In genomic region chr9:54950575-54951321, GRCm38 (mm10) we compare ENCODE assay signal across 8 mouse cellular contexts. TPM values are rescaled to one million over a fixed set of nuclear protein-coding genes. Genes with fewer than 3 reads are reported as not detected.
A peak's percentile ranks its signal among the peaks of the same experiment; 100 is the strongest.
DNase-seq lines count a peak whose midpoint lies in the region; ATAC-seq and TF ChIP-seq lines count a peak whose summit lies in the region.

TSS of gene Psma4 (plus strand) at chr9:54950790.
TSS of gene AY074887 (minus strand) at chr9:54950998.

- H3K27me3 ChIP-seq in hindbrain, postnatal 0 days (ENCODE audit: insufficient read depth, low read length), result no peaks in the 10 kb centered on the region

- peaks cover 12% of the 10 kb centered on the region for H3K36me3 ChIP-seq in hindbrain, postnatal 0 days (ENCODE audit: insufficient read depth, low read length)

- peak within 1 kb of the TSS; percentile 93 for H3K27ac ChIP-seq in gastrocnemius, adult 2 months
- H3K27ac ChIP-seq in hindbrain, postnatal 0 days, result peak within 1 kb of the TSS; percentile 97
- H3K27ac ChIP-seq in left cerebral cortex, adult 2 months, result peak within 1 kb of the TSS; percentile 94

- peaks cover 8% of the 10 kb centered on the region; the same call in 1 of the 2 replicates for H3K4me1 ChIP-seq in hindbrain, postnatal 0 days (ENCODE audit: insufficient read depth, low read length)

- H3K4me3 ChIP-seq in gastrocnemius, adult 2 months, result peak within 1 kb of the TSS; percentile 98
- peak within 1 kb of the TSS; percentile 89 for H3K4me3 ChIP-seq in hindbrain, postnatal 0 days (ENCODE audit: low read length)
- peak within 1 kb of the TSS; percentile 69 for H3K4me3 ChIP-seq in left cerebral cortex, adult 2 months

- intact Hi-C loops in gastrocnemius, adult 2 months (cut with DNase I), result loop anchor here (2.0 to 5.0 kb wide), 3 partner anchors 34 to 218 kb away; partner anchors contain the start of genes Hykk, Ireb2 and Wdr61
- intact Hi-C loops in left cerebral cortex, adult 2 months (cut with DNase I), result loop anchor here (2.0 to 5.0 kb wide), 2 partner anchors 33 to 88 kb away; partner anchors contain the start of genes Hykk and Ireb2

- no peak for TF ChIP-seq CTCF in gastrocnemius, adult 2 months (IDR thresholded peaks at IDR 0.05)
- 0 out of 2 replicates have a peak, but pooled peaks have one; percentile 5 for TF ChIP-seq CTCF in hindbrain, postnatal 0 days (IDR thresholded peaks at IDR 0.05; ENCODE audit: low read depth)
- TF ChIP-seq CTCF in left cerebral cortex, adult 2 months (IDR thresholded peaks at IDR 0.05), result no peak

- under 1% methylated on average over 62 of the region's 65 CpGs for WGBS in hindbrain, postnatal 0 days

- peak; percentile 99 for ATAC-seq in common myeloid progenitor, adult 5-6 weeks (replicated peaks; ENCODE audit: low read depth, poor library complexity, severe bottlenecking)
- ATAC-seq in hindbrain, postnatal 0 days, result peak; percentile 100
- ATAC-seq in megakaryocyte, adult 5-6 weeks (ENCODE audit: poor library complexity, severe bottlenecking), result peak; percentile 98

- peak within 1 kb of the TSS; percentile 57 for H3K4me2 ChIP-seq in hindbrain, postnatal 0 days (ENCODE audit: low read depth, low read length)

- H3K9me3 ChIP-seq in hindbrain, postnatal 0 days (ENCODE audit: low read length), result no peaks in the 10 kb centered on the region

- peak; percentile 98 for DNase-seq in ZHBTc4 (ENCODE audit: low read depth, low spot score)
- DNase-seq in gastrocnemius, adult 2 months, result peak; percentile 96
- DNase-seq in hindbrain, postnatal 0 days (ENCODE audit: low spot score), result peak; percentile 96
- DNase-seq in left cerebral cortex, adult 2 months (ENCODE audit: extremely low spot score in 1 of 2, low spot score in 2 of 2), result peak; percentile 87
- peak; percentile 83 to 87 for DNase-seq in right cerebral cortex, adult 2 months (ENCODE audit: low spot score in 2 of 2)
- DNase-seq in urinary bladder, postnatal 14 days (ENCODE audit: low spot score), result peak; percentile 92

- H3K9ac ChIP-seq in hindbrain, postnatal 0 days (replicated peaks; ENCODE audit: low read length), result peak within 1 kb of the TSS; percentile 87

RNA-seq across cellular contexts. Expression of gene Psma4, which starts in this region (rescaled TPM):
- 350 and 399 TPM in 2 replicates for total RNA-seq in common myeloid progenitor, adult 5-6 weeks (2017)
- total RNA-seq in gastrocnemius, adult 2 months (2021), result 100 to 1,000 TPM; 131 TPM
- 164 and 174 TPM in 2 replicates for total RNA-seq in hindbrain, postnatal 0 days (2014; rRNA removed)
- 249 and 261 TPM in 2 replicates for polyA plus RNA-seq in hindbrain, postnatal 0 days (2015; fragmentation: Nextera tagmentation; extraction: Ambion mirVana)
- 100 to 1,000 TPM; 109 to 116 TPM for total RNA-seq in left cerebral cortex, adult 2 months (2021)
- total RNA-seq in megakaryocyte, adult 5-6 weeks (2015), result 291 and 300 TPM in 2 replicates
- total RNA-seq in megakaryocyte, adult 5-6 weeks (2017), result 323 and 387 TPM in 2 replicates

RNA-seq across cellular contexts. Expression of gene AY074887, which starts in this region (rescaled TPM):
- 0.91 TPM in 1 of 2 replicates, not detected in the other for total RNA-seq in common myeloid progenitor, adult 5-6 weeks (2017)
- not detected for total RNA-seq in gastrocnemius, adult 2 months (2021)
- not detected in 2 replicates for total RNA-seq in hindbrain, postnatal 0 days (2014; rRNA removed)
- 0.73 and 0.98 TPM in 2 replicates for polyA plus RNA-seq in hindbrain, postnatal 0 days (2015; fragmentation: Nextera tagmentation; extraction: Ambion mirVana)
- not detected for total RNA-seq in left cerebral cortex, adult 2 months (2021)
- not detected in 2 replicates for total RNA-seq in megakaryocyte, adult 5-6 weeks (2015)
- total RNA-seq in megakaryocyte, adult 5-6 weeks (2017), result 0.65 TPM in 1 of 2 replicates, not detected in the other

Comparison
In these comparisons a context has a peak if more than half of its experiments do, and no peak if none do; other contexts are left out.
1. Peak in every context shown above with its lines: DNase-seq, ATAC-seq, H3K4me3 ChIP-seq and H3K27ac ChIP-seq.